Mouse (Mus musculus): ENCODE data around the gene 4933425L06Rik. TPM values are rescaled to one million over a fixed set of nuclear protein-coding genes. Genes with fewer than 3 reads are reported as not detected.

Gene 4933425L06Rik
- polyA plus RNA-seq (2012; rRNA removed), result not detected in 2 replicates

DNA sequence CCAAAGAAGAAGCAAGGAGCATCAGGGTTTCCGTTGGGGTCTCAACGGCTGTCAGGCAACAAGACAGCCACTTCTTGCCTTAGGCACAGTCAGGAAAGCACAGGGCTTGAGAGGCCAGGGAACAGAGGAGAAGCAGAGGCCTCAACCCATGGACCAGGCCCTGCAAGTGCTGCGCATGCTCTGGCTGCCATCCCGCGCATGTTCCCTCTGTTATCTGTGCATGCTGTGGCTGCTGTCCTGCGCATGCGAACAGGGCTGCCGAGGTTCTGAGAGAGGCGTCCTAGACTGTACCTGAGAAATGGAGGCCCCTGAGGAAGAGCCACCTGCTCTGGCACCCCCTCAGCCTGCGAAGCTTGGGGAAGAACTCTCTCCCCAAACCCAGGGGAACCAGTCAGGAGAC is at the start of gene 4933425L06Rik:
Gene 4933425L06Rik, plus strand, starts transcription at position 261 of the 400 bp plus-strand sequence.

DNA sequence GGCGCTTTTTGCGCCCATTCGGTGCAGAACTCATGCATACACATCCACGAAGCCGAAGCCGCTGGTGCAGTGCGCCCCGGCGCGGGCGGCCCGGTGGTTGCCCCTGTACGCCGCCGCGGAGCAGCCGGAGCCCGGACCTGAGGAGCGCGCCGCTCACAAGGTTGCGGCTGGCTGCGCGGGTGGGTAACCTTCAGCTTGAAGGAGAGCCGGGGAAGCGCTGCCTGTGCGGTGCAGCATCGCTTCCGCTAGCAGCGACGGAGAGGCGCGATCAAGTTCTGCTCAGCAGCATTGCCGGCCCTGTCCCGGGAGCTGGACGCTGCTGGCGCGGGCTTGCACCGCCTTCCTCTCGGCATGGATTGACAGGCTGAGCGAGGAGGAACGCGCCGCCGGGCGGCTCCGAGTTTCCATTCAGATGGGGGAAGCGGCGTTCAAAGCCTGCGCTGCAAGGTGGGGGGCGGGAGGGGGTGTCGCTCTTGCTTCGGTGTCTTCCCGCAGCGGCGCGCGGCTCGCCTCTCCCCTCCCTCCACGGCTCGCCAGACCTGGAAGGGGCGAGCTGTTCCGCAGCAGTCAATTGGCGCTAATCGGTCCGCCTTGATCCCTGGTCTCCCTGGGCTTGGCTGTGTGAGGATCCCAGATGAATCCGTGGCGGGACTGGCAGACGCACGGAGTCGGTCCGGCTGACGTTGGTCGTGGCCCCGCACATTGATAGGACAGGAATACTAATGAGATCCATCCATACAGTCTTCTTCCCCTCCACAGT is 27.6 kb upstream of the 4933425L06Rik start, which contains the start of gene Rgs7bp:
Gene Rgs7bp, minus strand, starts transcription at position 750 of the 760 bp plus-strand sequence.

Other genes with a start within 250 kb of the 4933425L06Rik start
- 0.50 and 0.88 TPM in 2 replicates for gene Shisal2b, start 218.2 kb upstream of the 4933425L06Rik start, polyA plus RNA-seq (2012; rRNA removed)
- 3.7 and 5.2 TPM in 2 replicates for gene Rgs7bp, start 27.2 kb upstream of the 4933425L06Rik start, polyA plus RNA-seq (2012; rRNA removed)
- gene Rnf180, start 212.7 kb downstream of the 4933425L06Rik start, polyA plus RNA-seq (2012; rRNA removed), result 14.9 and 17.7 TPM in 2 replicates